ENCODE assay signal across 8 mouse cellular contexts in genomic region chr16:17743279-17743678, GRCm38 (mm10). TPM values are rescaled to one million over a fixed set of nuclear protein-coding genes. Genes with fewer than 3 reads are reported as not detected.
DNase-seq lines count a peak whose midpoint lies in the region.

No protein-coding gene starts in this region.

- peak; percentile 10 for DNase-seq in gastrocnemius, postnatal 10 days
- no peak for DNase-seq in gastrocnemius, postnatal 36 days
- peak; percentile 20 for DNase-seq in retina, embryonic 14.5 days (ENCODE audit: low spot score)
- no peak for DNase-seq in retina, postnatal 1 day
- DNase-seq in kidney, postnatal 14 days: peak; percentile 55
- DNase-seq in testis, postnatal 10 days (ENCODE audit: low spot score): peak; percentile 53
- no peak for DNase-seq in left cerebral cortex, adult 8-10 months (ENCODE audit: low spot score in 2 of 2)
- DNase-seq in B cell, adult 2 months: no peak

- intact Hi-C loops in gastrocnemius, postnatal 36 days (cut with DNase I): no loop called here

RNA-seq across cellular contexts. Expression of gene Med15, which starts 10.6 kb away (rescaled TPM):
- 10 to 100 TPM; 24.5 to 34.9 TPM for total RNA-seq in gastrocnemius, postnatal 10 days (2021)
- total RNA-seq in gastrocnemius, postnatal 36 days (2021): 10 to 100 TPM; 16.5 to 20.0 TPM
- total RNA-seq in left cerebral cortex, adult 8-10 months (2022): 10 to 100 TPM; 66.4 to 74.0 (median 69.3) TPM

RNA-seq across cellular contexts. Expression of gene Klhl22, which starts 16.1 kb away (rescaled TPM):
- 10 to 100 TPM; 22.5 to 28.3 TPM for total RNA-seq in gastrocnemius, postnatal 10 days (2021)
- total RNA-seq in gastrocnemius, postnatal 36 days (2021): 10 to 100 TPM; 16.8 to 20.9 TPM
- total RNA-seq in left cerebral cortex, adult 8-10 months (2022): 100 to 1,000 TPM in 1 of 4 experiments, 10 to 100 TPM in 3; 82.2 to 105 (median 95.4) TPM

RNA-seq across cellular contexts. Expression of gene Scarf2, which starts 53.8 kb away (rescaled TPM):
- 10 to 100 TPM; 17.3 to 25.4 TPM for total RNA-seq in gastrocnemius, postnatal 10 days (2021)
- total RNA-seq in gastrocnemius, postnatal 36 days (2021): 1 to 10 TPM; 3.6 to 4.5 TPM
- 1 to 10 TPM; 4.1 to 4.3 (median 4.1) TPM for total RNA-seq in left cerebral cortex, adult 8-10 months (2022)

Comparison
In these comparisons a context has a peak if more than half of its experiments do, and no peak if none do; other contexts are left out.
1. DNase-seq: peak in gastrocnemius, postnatal 10 days (single experiment), retina, embryonic 14.5 days (single experiment), kidney, postnatal 14 days (single experiment) and testis, postnatal 10 days (single experiment); none in gastrocnemius, postnatal 36 days (0 of 2), retina, postnatal 1 day (single experiment), left cerebral cortex, adult 8-10 months (0 of 2) and B cell, adult 2 months (0 of 2).